Mouse (Mus musculus) bone marrow macrophage, adult 2 months (primary cell): ENCODE measurements around the gene Col15a1. TPM values are rescaled to one million over a fixed set of nuclear protein-coding genes. Genes with fewer than 3 reads are reported as not detected.
A peak's percentile ranks its signal among the peaks of the same experiment; 100 is the strongest.

ENCODE experiments used
- H3K27ac ChIP-seq: 2 replicates; pipeline ENCODE4 v1.5.1; 2012; ENCODE audit warnings: low read depth, low read length; ENCODE audit not compliant: insufficient read depth
- H3K4me1 ChIP-seq: 2 replicates; pipeline ENCODE4 v1.6.1; 2012; ENCODE audit warnings: low read length; ENCODE audit not compliant: control insufficient read depth, insufficient read depth
- H3K4me3 ChIP-seq: 2 replicates; pipeline ENCODE4 v1.5.1; 2012; ENCODE audit warnings: mild to moderate bottlenecking, low read length, moderate library complexity; ENCODE audit not compliant: insufficient read depth
- CTCF ChIP-seq: IDR thresholded peaks from 2 replicates; pipeline ENCODE4 v1.5.1; 2012; ENCODE audit warnings: low read depth, mild to moderate bottlenecking, low read length, moderate library complexity
- POLR2A ChIP-seq: IDR thresholded peaks from 2 replicates; pipeline ENCODE4 v1.6.1; 2012; ENCODE audit warnings: mild to moderate bottlenecking, low read depth, low read length, borderline replicate concordance
- polyA plus RNA-seq: library from polyadenylated mRNA; stranded (reverse); fragments of >200 nt; gene quantifications from 2 replicates; pipeline ENCODE4 v1.2.4, GENCODE M21; 2012; ENCODE audit not compliant: missing spikeins, insufficient read depth, insufficient read length

Col15a1 gene
- polyA plus RNA-seq, 1 experiment = 2.0 TPM

GRCm38 (mm10) chr4:47312676-47313075 is 104.7 kb downstream of the Col15a1 start:
- no peak for TF ChIP-seq POLR2A
- TF ChIP-seq CTCF = no peak
- Histone ChIP-seq H3K4me1 (peaks cover 71% of the 10 kb centered on the region), H3K4me3 (no peak overlapping the region), H3K27ac (no peak overlapping the region)

GRCm38 (mm10) chr4:47313710-47314410 is 105.9 kb downstream of the Col15a1 start:
- no peak for TF ChIP-seq POLR2A
- no peak for TF ChIP-seq CTCF
- Histone ChIP-seq H3K4me1 (peaks cover 77% of the 10 kb centered on the region), H3K27ac (no peak overlapping the region), H3K4me3 (no peak overlapping the region)

- peak overlapping the region; percentile 74 for H3K27ac ChIP-seq
- no peak overlapping the region for H3K4me3 ChIP-seq
These were observed 107.5 kb downstream of the Col15a1 start for GRCm38 (mm10) chr4:47315458-47315857.

GRCm38 (mm10) chr4:47316432-47316831 is 108.5 kb downstream of the Col15a1 start:
- TF ChIP-seq POLR2A (no peak), CTCF (no peak)
- Histone ChIP-seq H3K27ac (no peak overlapping the region), H3K4me1 (peaks cover 84% of the 10 kb centered on the region), H3K4me3 (no peak overlapping the region)

More at GRCm38 (mm10) chr4:47315458-47315857, 107.5 kb downstream of the Col15a1 start:
- peaks cover 87% of the 10 kb centered on the region for H3K4me1 ChIP-seq
- no peak for TF ChIP-seq CTCF
- TF ChIP-seq POLR2A = no peak

GRCm38 (mm10) chr4:47319561-47320321 is 111.8 kb downstream of the Col15a1 start:
- no peak overlapping the region for H3K4me3 ChIP-seq
- peaks cover 72% of the 10 kb centered on the region for H3K4me1 ChIP-seq
- peak overlapping the region; percentile 82 for H3K27ac ChIP-seq
- TF ChIP-seq POLR2A (0 out of 2 replicates have a peak, but pooled peaks have one; percentile 3), CTCF (no peak)

GRCm38 (mm10) chr4:47322315-47322714 is 114.4 kb downstream of the Col15a1 start:
- TF ChIP-seq CTCF = no peak
- TF ChIP-seq POLR2A = no peak

GRCm38 (mm10) chr4:47324206-47324605 is 116.2 kb downstream of the Col15a1 start:
- Histone ChIP-seq H3K27ac (no peak overlapping the region), H3K4me1 (peaks cover 48% of the 10 kb centered on the region), H3K4me3 (no peak overlapping the region)
- TF ChIP-seq POLR2A = no peak
- no peak for TF ChIP-seq CTCF

More at GRCm38 (mm10) chr4:47322315-47322714, 114.4 kb downstream of the Col15a1 start:
- Histone ChIP-seq H3K4me3 (no peak overlapping the region), H3K4me1 (peaks cover 54% of the 10 kb centered on the region), H3K27ac (no peak overlapping the region)

GRCm38 (mm10) chr4:47327782-47328181 is 119.8 kb downstream of the Col15a1 start:
- no peak for TF ChIP-seq CTCF
- TF ChIP-seq POLR2A = no peak
- no peak overlapping the region for H3K4me3 ChIP-seq
- H3K27ac ChIP-seq = no peak overlapping the region
- peaks cover 26% of the 10 kb centered on the region for H3K4me1 ChIP-seq

GRCm38 (mm10) chr4:47329285-47329684 is 121.3 kb downstream of the Col15a1 start:
- H3K4me3 ChIP-seq = no peak overlapping the region
- no peak overlapping the region for H3K27ac ChIP-seq
- TF ChIP-seq CTCF (no peak), POLR2A (no peak)
- peaks cover 28% of the 10 kb centered on the region for H3K4me1 ChIP-seq
